Mouse (Mus musculus): ENCODE measurements around the gene Uhrf1bp1.

- TF ChIP-seq CTCF (IDR thresholded peaks at IDR 0.05) (no peak), EP300 (IDR thresholded peaks at IDR 0.05) (no peak)
Observed at GRCm38 (mm10) chr17:27814606-27815005, 41.6 kb upstream of the Uhrf1bp1 start.

All from lung, postnatal 0 days (tissue).